Mouse (Mus musculus) bone marrow, adult 2 months (tissue): ENCODE results near the gene Zfp654. TPM values are rescaled to one million over a fixed set of nuclear protein-coding genes. Genes with fewer than 3 reads are reported as not detected.
A peak's percentile ranks its signal among the peaks of the same experiment; 100 is the strongest.
"Not testable (repeated sequence)": the region's sequence is repeated elsewhere in the genome, so short reads cannot be mapped to it uniquely, and the experiment has no call there.

Experiments
- H3K27ac ChIP-seq: fragments of 200-500 bp; 2 replicates; pipeline ENCODE4 v1.5.1; 2012; ENCODE audit warnings: low read depth, mild to moderate bottlenecking, control low read depth, inconsistent platforms, low read length; ENCODE audit not compliant: control insufficient read depth, poor library complexity, insufficient read depth
- H3K4me1 ChIP-seq: fragments of 200-500 bp; 2 replicates; pipeline ENCODE4 v1.6.1; 2011; ENCODE audit warnings: low read length; ENCODE audit not compliant: control insufficient read depth, insufficient read depth
- H3K4me3 ChIP-seq: fragments of 200-500 bp; replicated peaks from 2 replicates; pipeline ENCODE3; 2011; ENCODE audit warnings: mild to moderate bottlenecking, low read depth, low read length, control low read depth; ENCODE audit not compliant: control insufficient read depth
- CTCF ChIP-seq: fragments of 200-500 bp; IDR thresholded peaks from 2 replicates; pipeline ENCODE4 v1.5.1; 2011; ENCODE audit warnings: low read length, control low read depth; ENCODE audit not compliant: control insufficient read depth, insufficient read depth
- POLR2A ChIP-seq: fragments of 200-500 bp; IDR thresholded peaks from 2 replicates; pipeline ENCODE4 v1.6.1; 2011; ENCODE audit warnings: low read depth, mild to moderate bottlenecking, control low read depth, low read length, borderline replicate concordance; ENCODE audit not compliant: control insufficient read depth
- WGBS: fragments of 180-500 bp; shearing (Covaris S2); methylation state at CpG from one replicate; pipeline ENCODE4 v1.1.7; 2018; 5-methylcytosine and 5-hydroxymethylcytosine counted together
- polyA plus RNA-seq: library from polyadenylated mRNA; stranded (reverse); fragments of >200 nt; gene quantifications from 2 replicates; pipeline ENCODE4 v1.2.4, GENCODE M21; 2011; ENCODE audit warnings: low replicate concordance; ENCODE audit not compliant: missing spikeins, insufficient read depth, insufficient read length

The Zfp654 gene
- polyA plus RNA-seq, 1 experiment = 4.6 TPM

- 2% methylated on average over 7 of the region's 7 CpGs for WGBS
- Histone ChIP-seq H3K27ac (no peak overlapping the region), H3K4me3 (no peak overlapping the region), H3K4me1 (peaks cover 2% of the 10 kb centered on the region)
- TF ChIP-seq POLR2A = no peak
- TF ChIP-seq CTCF = no peak
Observed at GRCm38 (mm10) chr16:64872841-64873240, 21.4 kb upstream of the Zfp654 start.

- WGBS = 53% methylated on average over 3 of the region's 3 CpGs
- no peak for TF ChIP-seq POLR2A
- no peak for TF ChIP-seq CTCF
- H3K4me1 ChIP-seq = peaks cover 2% of the 10 kb centered on the region
- H3K4me3 ChIP-seq = no peak overlapping the region
- H3K27ac ChIP-seq = no peak overlapping the region
Observed at GRCm38 (mm10) chr16:64872296-64872695, 20.8 kb upstream of the Zfp654 start.

- WGBS = 17% methylated on average over 2 of the region's 2 CpGs
- no peak overlapping the region for H3K27ac ChIP-seq
- TF ChIP-seq CTCF = no peak
- no peak for TF ChIP-seq POLR2A
- H3K4me3 ChIP-seq = no peak overlapping the region
- H3K4me1 ChIP-seq = no peaks in the 10 kb centered on the region; the same call in 1 of the 2 replicates
Observed at GRCm38 (mm10) chr16:64869621-64870020, 18.2 kb upstream of the Zfp654 start.

GRCm38 (mm10) chr16:64868613-64869012, 17.2 kb upstream of the Zfp654 start:
- TF ChIP-seq POLR2A (no peak), CTCF (no peak)
- no peaks in the 10 kb centered on the region; the same call in 1 of the 2 replicates for H3K4me1 ChIP-seq
- no peak overlapping the region for H3K27ac ChIP-seq
- WGBS = 38% methylated on average over 6 of the region's 6 CpGs
- H3K4me3 ChIP-seq = no peak overlapping the region

GRCm38 (mm10) chr16:64865841-64866240, 14.4 kb upstream of the Zfp654 start:
- not testable (repeated sequence) for H3K27ac ChIP-seq, H3K4me1 ChIP-seq, H3K4me3 ChIP-seq
- WGBS = 88% methylated on average over 8 of the region's 8 CpGs

- 82% methylated on average over 3 of the region's 3 CpGs for WGBS
- Histone ChIP-seq H3K27ac (no peak overlapping the region), H3K4me1 (peaks cover 1% of the 10 kb centered on the region), H3K4me3 (no peak overlapping the region)
- TF ChIP-seq POLR2A (no peak), CTCF (no peak)
Observed at GRCm38 (mm10) chr16:64856946-64857345, 5.5 kb upstream of the Zfp654 start.

- H3K4me3 ChIP-seq = peak overlapping the region; percentile 87
- peak overlapping the region; percentile 98 for H3K27ac ChIP-seq
- under 1% methylated on average over 14 of the region's 14 CpGs for WGBS
- peaks cover 1% of the 10 kb centered on the region for H3K4me1 ChIP-seq
- TF ChIP-seq CTCF = no peak
- TF ChIP-seq POLR2A = no peak
Observed at GRCm38 (mm10) chr16:64852891-64853290, 1.4 kb upstream of the Zfp654 start.

- Histone ChIP-seq H3K4me1 (peaks cover 1% of the 10 kb centered on the region), H3K4me3 (peak overlapping the region; percentile 87), H3K27ac (peak overlapping the region; percentile 98)
- under 1% methylated on average over 53 of the region's 53 CpGs for WGBS
- TF ChIP-seq CTCF (no peak), POLR2A (peak; percentile 14; the same call in 1 of the 2 replicates)
Observed at GRCm38 (mm10) chr16:64852441-64852871, 1.0 kb upstream of the Zfp654 start.

- Histone ChIP-seq H3K4me3 (peak overlapping the region; percentile 76), H3K27ac (peak overlapping the region; percentile 94), H3K4me1 (peaks cover 1% of the 10 kb centered on the region)
- TF ChIP-seq CTCF (no peak), POLR2A (0 out of 2 replicates have a peak, but pooled peaks have one; percentile 0)
- WGBS = 0% methylated on average over 45 of the region's 45 CpGs
Observed at GRCm38 (mm10) chr16:64851085-64851562, 328 bp downstream of the Zfp654 start.

- Histone ChIP-seq H3K27ac (peak overlapping the region; percentile 94), H3K4me3 (peak overlapping the region; percentile 76), H3K4me1 (peaks cover 1% of the 10 kb centered on the region)
- TF ChIP-seq POLR2A (no peak), CTCF (no peak)
- under 1% methylated on average over 16 of the region's 16 CpGs for WGBS
Observed at GRCm38 (mm10) chr16:64850287-64851084, 966 bp downstream of the Zfp654 start.
